Mouse (Mus musculus): Measurements from ENCODE around the gene H2afx. TPM values are rescaled to one million over a fixed set of nuclear protein-coding genes. Genes with fewer than 3 reads are reported as not detected.

Gene H2afx
- total RNA-seq, 1 experiment: 967 TPM

GRCm38 (mm10) chr9:44305466-44306079 is 28.9 kb upstream of the H2afx start, which contains the start of gene Hinfp:
Gene Hinfp (minus strand): TSS chr9:44305671.
- TF ChIP-seq ZNF384 (IDR thresholded peaks at IDR 0.05; ENCODE audit: low read depth, low read length): no peak
- TF ChIP-seq HCFC1 (IDR thresholded peaks at IDR 0.05; ENCODE audit: borderline replicate concordance, insufficient read depth, low read length): peak; percentile 69
- DNase-seq (ENCODE audit: low read depth, low spot score): peak; percentile 99
- in situ Hi-C loops (cut with MboI; ENCODE audit: low sequenced_read_pairs in 2 of 2, unreplicated experiment in 2 of 2): no loop called here
- Histone ChIP-seq H3K9me3 (ENCODE audit: control insufficient read depth, insufficient read depth, low read depth, low read length) (no peaks in the 10 kb centered on the region), H3K4me3 (ENCODE audit: insufficient read depth in 1 of 2, low read depth in 1 of 2, low read length in 2 of 2, poor library complexity in 1 of 2, severe bottlenecking in 1 of 2) (peak within 1 kb of the TSS; percentile 87 to 93), H3K36me3 (ENCODE audit: control insufficient read depth, insufficient read depth, low read length, poor library complexity, severe bottlenecking) (peaks cover 5% of the 10 kb centered on the region), H3K27ac (ENCODE audit: insufficient read depth, low read depth, low read length, poor library complexity, severe bottlenecking) (peak within 1 kb of the TSS; percentile 66), H3K9ac (ENCODE audit: insufficient read depth, low read depth, low read length, poor library complexity, severe bottlenecking) (peak within 1 kb of the TSS; percentile 94), H3K4me1 (ENCODE audit: control insufficient read depth in 2 of 2, insufficient read depth in 2 of 2, low read length in 2 of 2, poor library complexity in 1 of 2) (peaks cover 6 to 14% of the 10 kb centered on the region in 2 experiments)

- DNase-seq (ENCODE audit: low read depth, low spot score): no peak
- no peak for TF ChIP-seq HCFC1 (IDR thresholded peaks at IDR 0.05; ENCODE audit: borderline replicate concordance, insufficient read depth, low read length)
- TF ChIP-seq CHD2 (IDR thresholded peaks at IDR 0.05; ENCODE audit: low read depth, low read length): no peak
- TF ChIP-seq ZNF384 (IDR thresholded peaks at IDR 0.05; ENCODE audit: low read depth, low read length): no peak
- no peak for TF ChIP-seq ZC3H11A (IDR thresholded peaks at IDR 0.05; ENCODE audit: borderline replicate concordance, low read depth, low read length)
- TF ChIP-seq MAFK (IDR thresholded peaks at IDR 0.05; ENCODE audit: insufficient read depth, low read depth, low read length): no peak
- Histone ChIP-seq H3K36me3 (ENCODE audit: control insufficient read depth, insufficient read depth, low read length, poor library complexity, severe bottlenecking) (peaks cover 5% of the 10 kb centered on the region), H3K9me3 (ENCODE audit: control insufficient read depth, insufficient read depth, low read depth, low read length) (no peaks in the 10 kb centered on the region), H3K4me3 (ENCODE audit: insufficient read depth in 1 of 2, low read depth in 1 of 2, low read length in 2 of 2, poor library complexity in 1 of 2, severe bottlenecking in 1 of 2) (no peak overlapping the region), H3K27ac (ENCODE audit: insufficient read depth, low read depth, low read length, poor library complexity, severe bottlenecking) (no peak overlapping the region; the same call in 1 of the 2 replicates), H3K9ac (ENCODE audit: insufficient read depth, low read depth, low read length, poor library complexity, severe bottlenecking) (no peak overlapping the region), H3K4me1 (ENCODE audit: control insufficient read depth in 2 of 2, insufficient read depth in 2 of 2, low read length in 2 of 2, poor library complexity in 1 of 2) (peaks cover 6 to 21% of the 10 kb centered on the region in 2 experiments)
- in situ Hi-C loops (cut with MboI; ENCODE audit: low sequenced_read_pairs in 2 of 2, unreplicated experiment in 2 of 2): no loop called here
Observed at GRCm38 (mm10) chr9:44306532-44306931, 28.0 kb upstream of the H2afx start.

- Histone ChIP-seq H3K4me1 (ENCODE audit: control insufficient read depth in 2 of 2, insufficient read depth in 2 of 2, low read length in 2 of 2, poor library complexity in 1 of 2) (peaks cover 6 to 26% of the 10 kb centered on the region in 2 experiments), H3K36me3 (ENCODE audit: control insufficient read depth, insufficient read depth, low read length, poor library complexity, severe bottlenecking) (peaks cover 2% of the 10 kb centered on the region), H3K9me3 (ENCODE audit: control insufficient read depth, insufficient read depth, low read depth, low read length) (no peaks in the 10 kb centered on the region), H3K9ac (ENCODE audit: insufficient read depth, low read depth, low read length, poor library complexity, severe bottlenecking) (no peak overlapping the region; the same call in 1 of the 2 replicates), H3K4me3 (ENCODE audit: insufficient read depth in 1 of 2, low read depth in 1 of 2, low read length in 2 of 2, poor library complexity in 1 of 2, severe bottlenecking in 1 of 2) (no peak overlapping the region), H3K27ac (ENCODE audit: insufficient read depth, low read depth, low read length, poor library complexity, severe bottlenecking) (no peak overlapping the region)
- in situ Hi-C loops (cut with MboI; ENCODE audit: low sequenced_read_pairs in 2 of 2, unreplicated experiment in 2 of 2): no loop called here
- no peak for DNase-seq (ENCODE audit: low read depth, low spot score)
- TF ChIP-seq MAFK (IDR thresholded peaks at IDR 0.05; ENCODE audit: insufficient read depth, low read depth, low read length) (no peak), HCFC1 (IDR thresholded peaks at IDR 0.05; ENCODE audit: borderline replicate concordance, insufficient read depth, low read length) (no peak), ZNF384 (IDR thresholded peaks at IDR 0.05; ENCODE audit: low read depth, low read length) (no peak), CHD2 (IDR thresholded peaks at IDR 0.05; ENCODE audit: low read depth, low read length) (no peak), ZC3H11A (IDR thresholded peaks at IDR 0.05; ENCODE audit: borderline replicate concordance, low read depth, low read length) (no peak)
Observed at GRCm38 (mm10) chr9:44307248-44307647, 27.2 kb upstream of the H2afx start.

- no peak overlapping the region for H3K4me3 ChIP-seq (ENCODE audit: insufficient read depth in 1 of 2, low read depth in 1 of 2, low read length in 2 of 2, poor library complexity in 1 of 2, severe bottlenecking in 1 of 2)
- no peaks in the 10 kb centered on the region for H3K36me3 ChIP-seq (ENCODE audit: control insufficient read depth, insufficient read depth, low read length, poor library complexity, severe bottlenecking)
- no peak overlapping the region for H3K9ac ChIP-seq (ENCODE audit: insufficient read depth, low read depth, low read length, poor library complexity, severe bottlenecking)
- TF ChIP-seq MAFK (IDR thresholded peaks at IDR 0.05; ENCODE audit: insufficient read depth, low read depth, low read length) (no peak), CHD2 (IDR thresholded peaks at IDR 0.05; ENCODE audit: low read depth, low read length) (no peak), HCFC1 (IDR thresholded peaks at IDR 0.05; ENCODE audit: borderline replicate concordance, insufficient read depth, low read length) (no peak), ZC3H11A (IDR thresholded peaks at IDR 0.05; ENCODE audit: borderline replicate concordance, low read depth, low read length) (no peak), ZNF384 (IDR thresholded peaks at IDR 0.05; ENCODE audit: low read depth, low read length) (no peak)
- in situ Hi-C loops (cut with MboI; ENCODE audit: low sequenced_read_pairs in 2 of 2, unreplicated experiment in 2 of 2): no loop called here
- H3K4me1 ChIP-seq (ENCODE audit: control insufficient read depth in 2 of 2, insufficient read depth in 2 of 2, low read length in 2 of 2, poor library complexity in 1 of 2): peaks cover 4 to 24% of the 10 kb centered on the region in 2 experiments
- H3K27ac ChIP-seq (ENCODE audit: insufficient read depth, low read depth, low read length, poor library complexity, severe bottlenecking): no peak overlapping the region
- H3K9me3 ChIP-seq (ENCODE audit: control insufficient read depth, insufficient read depth, low read depth, low read length): no peaks in the 10 kb centered on the region
- DNase-seq (ENCODE audit: low read depth, low spot score): no peak
Observed at GRCm38 (mm10) chr9:44309756-44310155, 24.7 kb upstream of the H2afx start.
